Mouse (Mus musculus) left cerebral cortex, adult 2 months (tissue): Measurements from ENCODE around the gene Pld4. TPM values are rescaled to one million over a fixed set of nuclear protein-coding genes. Genes with fewer than 3 reads are reported as not detected.

Source experiments
- DNase-seq, 2 experiments: peaks; one replicate each; pipeline ENCODE4 v3.0.0; 2021 to 2022; ENCODE audit warnings: low spot score in 2 of 2, mixed read lengths in 1 of 2; ENCODE audit errors: extremely low spot score in 1 of 2
- H3K27ac ChIP-seq: fragments of 200-600 bp; 2 replicates; pipeline ENCODE4 v1.8.1; 2022
- H3K4me3 ChIP-seq: fragments of 200-600 bp; 2 replicates; pipeline ENCODE4 v1.8.1; 2022
- CTCF ChIP-seq: fragments of 200-600 bp; IDR thresholded peaks from 2 replicates; pipeline ENCODE4 v1.8.1; 2022; ENCODE audit warnings: antibody characterized with exemption, mild to moderate bottlenecking, moderate library complexity
- intact Hi-C: fragments of 180-260 bp; cut with DNase I; formaldehyde crosslinking; loops from one replicate; pipeline ENCODE4 v1.15.1; 2025
- total RNA-seq, 2 experiments: library from RNA; stranded (reverse); gene quantifications; 2 replicates each; pipeline ENCODE4 v1.2.3; 2021

Pld4 gene
- total RNA-seq, 2 experiments from 2014 or later, result 7.4 to 10.1 TPM

- intact Hi-C loops, result no loop called here
- no peak overlapping the region for H3K27ac ChIP-seq
- no peak for DNase-seq
- no peak for TF ChIP-seq CTCF
- no peak overlapping the region for H3K4me3 ChIP-seq
These were observed 4.6 kb upstream of the Pld4 start for GRCm38 (mm10) chr12:112755900-112756299.

DNA sequence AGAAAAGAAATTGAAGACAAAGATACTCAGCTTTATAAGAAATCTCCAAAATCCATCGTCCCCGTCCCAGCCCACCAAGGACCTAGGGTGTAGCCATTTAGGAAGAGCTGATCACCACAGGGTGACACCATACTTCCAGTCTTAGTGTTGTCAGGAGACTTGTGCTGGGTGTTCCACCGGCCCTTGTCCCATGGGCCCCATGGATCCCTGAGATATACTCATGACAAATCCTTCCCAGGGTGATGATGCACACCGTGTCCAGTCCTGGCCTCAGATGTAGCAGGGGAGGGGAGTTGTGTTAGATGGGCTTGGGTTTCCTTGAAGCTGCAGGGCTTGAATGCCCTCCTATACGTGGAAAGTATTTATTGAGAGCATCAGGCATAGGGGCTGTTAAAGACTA lies 2.6 kb upstream of the Pld4 start:
- no peak for DNase-seq
- intact Hi-C loops, result no loop called here

DNA sequence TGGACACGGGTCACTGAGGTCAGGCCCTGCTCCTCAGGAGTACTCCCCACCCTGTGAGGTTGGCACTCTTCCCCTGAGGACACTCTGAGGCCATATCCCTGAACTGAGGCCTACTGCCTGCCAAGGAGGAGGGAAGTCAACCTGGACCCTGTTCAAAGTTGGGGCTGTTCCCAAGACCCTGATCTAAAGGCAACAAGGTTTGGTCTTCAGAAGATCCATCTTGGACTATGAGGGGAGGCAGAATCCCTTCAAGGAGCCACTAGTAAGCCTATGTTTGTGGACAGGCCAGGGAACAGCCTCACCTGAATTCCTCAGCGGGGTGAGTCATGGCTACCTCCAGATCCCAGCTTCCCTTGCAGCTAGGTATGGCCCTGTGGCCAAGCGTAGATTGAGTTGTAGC lies 984 bp upstream of the Pld4 start:
- no peak for DNase-seq
- Histone ChIP-seq H3K27ac (no peak overlapping the region), H3K4me3 (no peak overlapping the region)
- TF ChIP-seq CTCF, result no peak
- intact Hi-C loops, result no loop called here

More for the DNA sequence above, 2.6 kb upstream of the Pld4 start:
- Histone ChIP-seq H3K4me3 (no peak overlapping the region), H3K27ac (no peak overlapping the region)
- TF ChIP-seq CTCF, result no peak

DNA sequence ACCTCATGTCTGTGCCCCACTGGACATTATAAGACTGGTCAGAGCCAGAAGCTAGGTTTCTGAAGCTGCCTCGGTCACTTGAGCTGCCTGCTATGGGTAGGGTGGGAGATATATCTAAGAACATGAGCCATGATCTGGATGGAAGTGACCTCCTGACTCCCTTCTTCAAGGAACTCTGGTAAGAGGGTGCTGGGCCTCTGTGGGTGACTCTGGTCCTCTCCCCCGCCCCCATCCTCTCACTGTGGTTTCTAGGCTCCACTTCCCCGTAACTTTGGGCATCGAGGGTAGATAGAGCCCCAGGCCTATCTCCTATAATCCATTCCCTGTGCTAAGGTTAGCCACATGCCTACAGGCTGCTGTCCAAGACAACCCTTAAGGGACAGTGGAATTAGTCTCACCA lies 956 bp downstream of the Pld4 start:
- TF ChIP-seq CTCF, result no peak
- Histone ChIP-seq H3K4me3 (no peak overlapping the region), H3K27ac (no peak overlapping the region)
- DNase-seq, result no peak
- intact Hi-C loops, result no loop called here

GRCm38 (mm10) chr12:112762018-112762417 lies 1.6 kb downstream of the Pld4 start:
- no peak overlapping the region for H3K27ac ChIP-seq
- no peak overlapping the region for H3K4me3 ChIP-seq
- DNase-seq, result no peak
- no peak for TF ChIP-seq CTCF
- intact Hi-C loops, result no loop called here

DNA sequence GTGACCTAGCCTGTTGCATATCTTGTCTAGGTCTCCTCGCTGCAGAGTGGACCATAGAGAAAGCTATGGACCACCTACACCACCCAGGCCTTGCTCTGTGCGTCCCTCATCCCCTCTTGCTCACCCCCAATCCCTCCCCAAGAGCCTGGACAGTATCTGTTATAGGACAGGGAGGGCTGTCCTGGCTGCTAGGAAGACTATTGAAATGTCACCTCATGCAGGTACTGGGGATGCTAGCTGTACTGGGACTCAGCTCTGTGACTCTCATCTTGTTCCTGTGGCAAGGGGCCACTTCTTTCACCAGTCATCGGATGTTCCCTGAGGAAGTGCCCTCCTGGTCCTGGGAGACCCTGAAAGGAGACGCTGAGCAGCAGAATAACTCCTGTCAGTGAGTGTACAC lies 2.7 kb downstream of the Pld4 start:
- Histone ChIP-seq H3K4me3 (no peak overlapping the region), H3K27ac (no peak overlapping the region)
- intact Hi-C loops, result no loop called here
- DNase-seq, result no peak
- no peak for TF ChIP-seq CTCF

DNA sequence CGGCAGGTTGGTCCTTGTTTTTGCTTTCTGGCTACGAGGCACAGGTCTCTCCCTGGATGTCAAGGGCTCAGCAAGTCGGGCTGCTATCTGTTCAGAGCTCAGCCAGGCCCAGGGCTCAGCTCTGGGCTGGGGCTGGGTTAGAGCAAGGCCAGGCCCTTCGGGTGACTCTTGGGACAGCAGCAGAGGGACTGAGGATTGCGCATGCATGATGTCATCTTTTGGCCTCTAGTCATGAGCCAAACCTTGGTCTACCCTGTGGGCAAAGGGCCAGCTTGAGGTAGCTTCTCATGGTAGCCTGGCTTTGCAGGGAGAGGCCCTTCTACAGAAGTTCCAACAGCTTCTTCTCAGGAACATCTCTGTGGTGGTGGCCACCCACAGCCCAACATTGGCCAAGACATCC lies 3.7 kb downstream of the Pld4 start:
- Histone ChIP-seq H3K4me3 (no peak overlapping the region), H3K27ac (no peak overlapping the region)
- DNase-seq, result no peak
- no peak for TF ChIP-seq CTCF
- intact Hi-C loops, result no loop called here

- intact Hi-C loops, result no loop called here
- no peak overlapping the region for H3K27ac ChIP-seq
- no peak for DNase-seq
- TF ChIP-seq CTCF, result no peak
- no peak overlapping the region for H3K4me3 ChIP-seq
These were observed 4.5 kb downstream of the Pld4 start for GRCm38 (mm10) chr12:112764991-112765390.

DNA sequence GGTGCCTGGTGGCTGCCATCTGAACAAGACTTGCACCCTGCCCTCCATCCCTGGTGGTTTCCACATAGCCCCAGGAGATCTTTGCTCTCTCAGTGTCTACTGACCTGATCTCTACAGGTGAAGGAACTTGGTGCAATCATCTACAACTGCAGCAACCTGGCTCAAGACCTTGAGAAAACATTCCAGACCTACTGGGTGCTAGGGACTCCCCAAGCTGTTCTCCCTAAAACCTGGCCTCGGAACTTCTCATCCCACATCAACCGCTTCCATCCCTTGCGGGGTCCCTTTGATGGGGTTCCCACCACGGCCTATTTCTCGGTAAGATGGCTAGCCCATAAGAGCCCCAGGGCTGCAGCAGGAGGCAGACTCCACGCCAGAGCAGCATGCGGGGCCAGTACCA lies 6.1 kb downstream of the Pld4 start:
- intact Hi-C loops, result no loop called here
- TF ChIP-seq CTCF, result no peak
- Histone ChIP-seq H3K27ac (no peak overlapping the region), H3K4me3 (no peak overlapping the region)
- DNase-seq, result no peak

GRCm38 (mm10) chr12:112767036-112767890 lies 6.8 kb downstream of the Pld4 start:
- no peak for DNase-seq
- no peak for TF ChIP-seq CTCF
- Histone ChIP-seq H3K4me3 (no peak overlapping the region), H3K27ac (no peak overlapping the region)
- intact Hi-C loops, result no loop called here

GRCm38 (mm10) chr12:112768166-112768565 lies 7.7 kb downstream of the Pld4 start:
- intact Hi-C loops, result no loop called here
- Histone ChIP-seq H3K4me3 (no peak overlapping the region), H3K27ac (no peak overlapping the region)
- no peak for TF ChIP-seq CTCF
- no peak for DNase-seq

DNA sequence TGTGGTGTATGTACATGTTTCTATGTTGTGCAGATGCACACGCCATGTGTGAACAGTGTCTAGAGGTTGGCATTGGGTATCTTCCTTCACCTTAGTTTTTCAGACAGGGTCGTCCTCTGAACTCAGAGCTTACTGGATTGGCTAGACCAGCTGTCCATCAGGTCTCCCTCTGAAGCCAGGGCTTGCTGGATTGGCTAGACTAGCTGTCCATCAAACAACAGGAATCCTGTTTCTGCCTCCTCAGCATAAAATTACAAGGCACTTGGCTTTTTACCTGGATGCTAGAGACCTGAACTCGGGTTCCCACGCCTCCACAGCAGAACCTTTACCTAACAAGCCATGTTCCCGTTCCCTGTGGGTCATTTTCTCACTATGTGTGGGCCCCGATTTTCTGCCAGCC lies 8.6 kb downstream of the Pld4 start:
- no peak overlapping the region for H3K27ac ChIP-seq
- TF ChIP-seq CTCF, result no peak
- DNase-seq, result no peak
- intact Hi-C loops, result no loop called here
- H3K4me3 ChIP-seq, result no peak overlapping the region

GRCm38 (mm10) chr12:112769751-112770150 lies 9.3 kb downstream of the Pld4 start:
- H3K4me3 ChIP-seq, result no peak overlapping the region
- no peak overlapping the region for H3K27ac ChIP-seq
- no peak for TF ChIP-seq CTCF
- no peak for DNase-seq
- intact Hi-C loops, result no loop called here
